Mouse (Mus musculus): ENCODE results near the gene Mdc1. TPM values are rescaled to one million over a fixed set of nuclear protein-coding genes. Genes with fewer than 3 reads are reported as not detected.

The Mdc1 gene
- polyA plus RNA-seq, 1 experiment from 2014 or later: 8.6 TPM

GRCm38 (mm10) chr17:35868165-35868820 is 27.0 kb downstream of the Mdc1 start:
- Histone ChIP-seq H3K9me3 (replicated peaks; ENCODE audit: control insufficient read depth, low read length, poor library complexity, severe bottlenecking) (no peaks in the 10 kb centered on the region; the same call in 1 of the 2 replicates), H3K4me1 (ENCODE audit: control insufficient read depth, insufficient read depth, low read length) (peaks cover 58% of the 10 kb centered on the region), H3K27ac (ENCODE audit: low read length) (peak overlapping the region; percentile 95), H3K9ac (ENCODE audit: low read depth, low read length) (peak overlapping the region; percentile 85), H3K4me3 (ENCODE audit: low read depth, low read length) (peak overlapping the region; percentile 74), H3K4me2 (ENCODE audit: low read length) (peak overlapping the region; percentile 95), H3K36me3 (ENCODE audit: control insufficient read depth, insufficient read depth, low read length) (no peaks in the 10 kb centered on the region; the same call in 1 of the 2 replicates), H3K27me3 (ENCODE audit: control insufficient read depth, insufficient read depth, low read depth, low read length) (no peaks in the 10 kb centered on the region)
- no peak for ATAC-seq
- WGBS: 37% methylated on average over 15 of the region's 17 CpGs

GRCm38 (mm10) chr17:35868961-35869345 is 27.6 kb downstream of the Mdc1 start:
- Histone ChIP-seq H3K9me3 (replicated peaks; ENCODE audit: control insufficient read depth, low read length, poor library complexity, severe bottlenecking) (no peaks in the 10 kb centered on the region; the same call in 1 of the 2 replicates), H3K36me3 (ENCODE audit: control insufficient read depth, insufficient read depth, low read length) (no peaks in the 10 kb centered on the region; the same call in 1 of the 2 replicates), H3K4me1 (ENCODE audit: control insufficient read depth, insufficient read depth, low read length) (peaks cover 58% of the 10 kb centered on the region), H3K9ac (ENCODE audit: low read depth, low read length) (peak overlapping the region; percentile 85), H3K4me2 (ENCODE audit: low read length) (peak overlapping the region; percentile 95), H3K27ac (ENCODE audit: low read length) (peak overlapping the region; percentile 95; the same call in 1 of the 2 replicates), H3K27me3 (ENCODE audit: control insufficient read depth, insufficient read depth, low read depth, low read length) (no peaks in the 10 kb centered on the region), H3K4me3 (ENCODE audit: low read depth, low read length) (peak overlapping the region; percentile 74)
- ATAC-seq: no peak
- 4% methylated on average over 7 of the region's 7 CpGs for WGBS

- peak overlapping the region; percentile 74 for H3K4me3 ChIP-seq (ENCODE audit: low read depth, low read length)
- H3K9me3 ChIP-seq (replicated peaks; ENCODE audit: control insufficient read depth, low read length, poor library complexity, severe bottlenecking): no peaks in the 10 kb centered on the region; the same call in 1 of the 2 replicates
- peak overlapping the region; percentile 48; the same call in 1 of the 2 replicates for H3K27ac ChIP-seq (ENCODE audit: low read length)
- 1% methylated on average over 7 of the region's 7 CpGs for WGBS
- peaks cover 57% of the 10 kb centered on the region for H3K4me1 ChIP-seq (ENCODE audit: control insufficient read depth, insufficient read depth, low read length)
- no peaks in the 10 kb centered on the region for H3K27me3 ChIP-seq (ENCODE audit: control insufficient read depth, insufficient read depth, low read depth, low read length)
- H3K9ac ChIP-seq (ENCODE audit: low read depth, low read length): peak overlapping the region; percentile 85
- H3K4me2 ChIP-seq (ENCODE audit: low read length): peak overlapping the region; percentile 95
- no peaks in the 10 kb centered on the region; the same call in 1 of the 2 replicates for H3K36me3 ChIP-seq (ENCODE audit: control insufficient read depth, insufficient read depth, low read length)
- ATAC-seq: no peak
Observed at GRCm38 (mm10) chr17:35869346-35870067, 28.2 kb downstream of the Mdc1 start.

- H3K27ac ChIP-seq (ENCODE audit: low read length): peak overlapping the region; percentile 54; the same call in 1 of the 2 replicates
- peak overlapping the region; percentile 74 for H3K4me3 ChIP-seq (ENCODE audit: low read depth, low read length)
- H3K4me1 ChIP-seq (ENCODE audit: control insufficient read depth, insufficient read depth, low read length): peaks cover 52% of the 10 kb centered on the region
- peaks cover 4% of the 10 kb centered on the region for H3K36me3 ChIP-seq (ENCODE audit: control insufficient read depth, insufficient read depth, low read length)
- no peaks in the 10 kb centered on the region; the same call in 1 of the 2 replicates for H3K9me3 ChIP-seq (replicated peaks; ENCODE audit: control insufficient read depth, low read length, poor library complexity, severe bottlenecking)
- 76% methylated on average over 9 of the region's 9 CpGs for WGBS
- H3K4me2 ChIP-seq (ENCODE audit: low read length): peak overlapping the region; percentile 95
- peak overlapping the region; percentile 57 for H3K9ac ChIP-seq (ENCODE audit: low read depth, low read length)
- no peaks in the 10 kb centered on the region for H3K27me3 ChIP-seq (ENCODE audit: control insufficient read depth, insufficient read depth, low read depth, low read length)
- no peak for ATAC-seq
Observed at GRCm38 (mm10) chr17:35870151-35870883, 29.0 kb downstream of the Mdc1 start.

GRCm38 (mm10) chr17:35870884-35871696 is 29.8 kb downstream of the Mdc1 start:
- no peak for ATAC-seq
- 0 out of 2 replicates have a peak overlapping the region, but pooled peaks have one; percentile 54 for H3K27ac ChIP-seq (ENCODE audit: low read length)
- H3K4me2 ChIP-seq (ENCODE audit: low read length): peak overlapping the region; percentile 95
- no peaks in the 10 kb centered on the region for H3K27me3 ChIP-seq (ENCODE audit: control insufficient read depth, insufficient read depth, low read depth, low read length)
- peak overlapping the region; percentile 57; the same call in 1 of the 2 replicates for H3K9ac ChIP-seq (ENCODE audit: low read depth, low read length)
- H3K4me3 ChIP-seq (ENCODE audit: low read depth, low read length): peak overlapping the region; percentile 74; the same call in 1 of the 2 replicates
- H3K4me1 ChIP-seq (ENCODE audit: control insufficient read depth, insufficient read depth, low read length): peaks cover 52% of the 10 kb centered on the region
- WGBS: 90% methylated on average over 8 of the region's 8 CpGs
- peaks cover 4% of the 10 kb centered on the region for H3K36me3 ChIP-seq (ENCODE audit: control insufficient read depth, insufficient read depth, low read length)
- H3K9me3 ChIP-seq (replicated peaks; ENCODE audit: control insufficient read depth, low read length, poor library complexity, severe bottlenecking): no peaks in the 10 kb centered on the region; the same call in 1 of the 2 replicates

- Histone ChIP-seq H3K36me3 (ENCODE audit: control insufficient read depth, insufficient read depth, low read length) (peaks cover 4% of the 10 kb centered on the region), H3K27me3 (ENCODE audit: control insufficient read depth, insufficient read depth, low read depth, low read length) (no peaks in the 10 kb centered on the region), H3K4me1 (ENCODE audit: control insufficient read depth, insufficient read depth, low read length) (peaks cover 31% of the 10 kb centered on the region), H3K9ac (ENCODE audit: low read depth, low read length) (no peak overlapping the region), H3K27ac (ENCODE audit: low read length) (no peak overlapping the region), H3K9me3 (replicated peaks; ENCODE audit: control insufficient read depth, low read length, poor library complexity, severe bottlenecking) (no peaks in the 10 kb centered on the region; the same call in 1 of the 2 replicates), H3K4me2 (ENCODE audit: low read length) (no peak overlapping the region), H3K4me3 (ENCODE audit: low read depth, low read length) (no peak overlapping the region)
- ATAC-seq: no peak
- WGBS: 33% methylated on average over 21 of the region's 21 CpGs
Observed at GRCm38 (mm10) chr17:35873774-35874519, 32.6 kb downstream of the Mdc1 start.

- Histone ChIP-seq H3K4me3 (ENCODE audit: low read depth, low read length) (no peak overlapping the region), H3K27ac (ENCODE audit: low read length) (no peak overlapping the region), H3K4me1 (ENCODE audit: control insufficient read depth, insufficient read depth, low read length) (peaks cover 24% of the 10 kb centered on the region), H3K36me3 (ENCODE audit: control insufficient read depth, insufficient read depth, low read length) (peaks cover 4% of the 10 kb centered on the region), H3K9me3 (replicated peaks; ENCODE audit: control insufficient read depth, low read length, poor library complexity, severe bottlenecking) (no peaks in the 10 kb centered on the region; the same call in 1 of the 2 replicates), H3K4me2 (ENCODE audit: low read length) (no peak overlapping the region), H3K9ac (ENCODE audit: low read depth, low read length) (no peak overlapping the region), H3K27me3 (ENCODE audit: control insufficient read depth, insufficient read depth, low read depth, low read length) (no peaks in the 10 kb centered on the region)
- ATAC-seq: no peak
- 95% methylated on average over 6 of the region's 6 CpGs for WGBS
Observed at GRCm38 (mm10) chr17:35874721-35875120, 33.4 kb downstream of the Mdc1 start.

All from midbrain, embryonic 16.5 days (tissue).